Mouse (Mus musculus): ENCODE results near the gene Nup107. TPM values are rescaled to one million over a fixed set of nuclear protein-coding genes. Genes with fewer than 3 reads are reported as not detected.

Nup107 gene
- total and polyA plus RNA-seq, 3 experiments = 1.9 to 14.7 (median 14.0) TPM

- DNase-seq = no peak
Observed at GRCm38 (mm10) chr10:117752304-117752821, 40.1 kb downstream of the Nup107 start.

GRCm38 (mm10) chr10:117751744-117752143 lies 40.8 kb downstream of the Nup107 start:
- no peak for DNase-seq

GRCm38 (mm10) chr10:117751282-117751610 lies 41.3 kb downstream of the Nup107 start:
- DNase-seq = no peak

- no peak for DNase-seq
Observed at GRCm38 (mm10) chr10:117750529-117751281, 41.8 kb downstream of the Nup107 start.

- no peak for DNase-seq
Observed at GRCm38 (mm10) chr10:117749787-117750343, 42.6 kb downstream of the Nup107 start.

GRCm38 (mm10) chr10:117749050-117749686 lies 43.3 kb downstream of the Nup107 start:
- DNase-seq = no peak

GRCm38 (mm10) chr10:117748276-117749049 lies 44.0 kb downstream of the Nup107 start:
- no peak for DNase-seq

- no peak for DNase-seq
Observed at GRCm38 (mm10) chr10:117747711-117748110, 44.8 kb downstream of the Nup107 start.

GRCm38 (mm10) chr10:117746297-117746883 lies 46.1 kb downstream of the Nup107 start, which contains the start of gene Slc35e3:
Gene Slc35e3, minus strand, starts transcription at chr10:117746365.
- peak; percentile 99 for DNase-seq

GRCm38 (mm10) chr10:117745570-117746296 lies 46.8 kb downstream of the Nup107 start:
- peak; percentile 42 for DNase-seq

GRCm38 (mm10) chr10:117743917-117744316 lies 48.6 kb downstream of the Nup107 start:
- no peak for DNase-seq

GRCm38 (mm10) chr10:117743182-117743581 lies 49.3 kb downstream of the Nup107 start:
- no peak for DNase-seq

GRCm38 (mm10) chr10:117742618-117743017 lies 49.9 kb downstream of the Nup107 start:
- no peak for DNase-seq

GRCm38 (mm10) chr10:117741698-117742475 lies 50.6 kb downstream of the Nup107 start:
- DNase-seq = no peak

- no peak for DNase-seq
Observed at GRCm38 (mm10) chr10:117740921-117741320, 51.6 kb downstream of the Nup107 start.

GRCm38 (mm10) chr10:117740171-117740570 lies 52.3 kb downstream of the Nup107 start:
- DNase-seq = no peak

GRCm38 (mm10) chr10:117739648-117739948 lies 52.9 kb downstream of the Nup107 start:
- DNase-seq = no peak

- no peak for DNase-seq
Observed at GRCm38 (mm10) chr10:117738928-117739647, 53.4 kb downstream of the Nup107 start.

- DNase-seq = no peak
Observed at GRCm38 (mm10) chr10:117738140-117738921, 54.2 kb downstream of the Nup107 start.

Measured in adrenal gland, adult 2 months (tissue).